Mouse (Mus musculus): ENCODE results near the gene Tead4.

GRCm38 (mm10) chr6:128250596-128250995 is 50.0 kb downstream of the Tead4 start:
- TF ChIP-seq POLR2A (IDR thresholded peaks at IDR 0.05; ENCODE audit: insufficient read depth, low read length) = no peak
- TF ChIP-seq CTCF (IDR thresholded peaks at IDR 0.05; ENCODE audit: low read depth, low read length) = no peak
- no peak for TF ChIP-seq EP300 (IDR thresholded peaks at IDR 0.05; ENCODE audit: insufficient read depth, low read depth, low read length)

Measured in ES-Bruce4 (cell line).